Mouse (Mus musculus): ENCODE results near the gene Ahdc1. TPM values are rescaled to one million over a fixed set of nuclear protein-coding genes. Genes with fewer than 3 reads are reported as not detected.
"Not testable (repeated sequence)": the region's sequence is repeated elsewhere in the genome, so short reads cannot be mapped to it uniquely, and the experiment has no call there.

Ahdc1 gene
- total RNA-seq, 2 experiments from 2014 or later, result 36.3 to 38.5 TPM

GRCm38 (mm10) chr4:133096671-133097070 is 85.6 kb downstream of the Ahdc1 start:
- DNase-seq, result not testable (repeated sequence)

- DNase-seq, result peak in 1 of 2 experiments; percentile 11
Measured at GRCm38 (mm10) chr4:133101751-133102150, 90.7 kb downstream of the Ahdc1 start.

GRCm38 (mm10) chr4:133103525-133104193 is 92.6 kb downstream of the Ahdc1 start:
- peak in 1 of 2 experiments; percentile 28 for DNase-seq

GRCm38 (mm10) chr4:133104194-133104569 is 93.1 kb downstream of the Ahdc1 start:
- peak in 1 of 2 experiments; percentile 23 for DNase-seq

GRCm38 (mm10) chr4:133106691-133107090 is 95.6 kb downstream of the Ahdc1 start:
- peak in 1 of 2 experiments; percentile 16 for DNase-seq

GRCm38 (mm10) chr4:133107788-133108281 is 96.8 kb downstream of the Ahdc1 start:
- peak; percentile 77 to 86 for DNase-seq

GRCm38 (mm10) chr4:133108481-133109334 is 97.6 kb downstream of the Ahdc1 start:
- DNase-seq, result peak; percentile 83 to 87

- DNase-seq, result peak in 1 of 2 experiments; percentile 27
Measured at GRCm38 (mm10) chr4:133109335-133109801, 98.3 kb downstream of the Ahdc1 start.

- DNase-seq, result no peak
Measured at GRCm38 (mm10) chr4:133112175-133112838, 101.2 kb downstream of the Ahdc1 start.

GRCm38 (mm10) chr4:133113351-133113882 is 102.4 kb downstream of the Ahdc1 start:
- DNase-seq, result peak in 1 of 2 experiments; percentile 45

- no peak for DNase-seq
Measured at GRCm38 (mm10) chr4:133114762-133115161, 103.7 kb downstream of the Ahdc1 start.

- no peak for DNase-seq
Measured at GRCm38 (mm10) chr4:133115721-133116429, 104.8 kb downstream of the Ahdc1 start.

GRCm38 (mm10) chr4:133116756-133117470 is 105.9 kb downstream of the Ahdc1 start:
- DNase-seq, result peak; percentile 64 to 78

GRCm38 (mm10) chr4:133117556-133118411 is 106.7 kb downstream of the Ahdc1 start:
- DNase-seq, result peak; percentile 90 to 93

- DNase-seq, result peak in 1 of 2 experiments; percentile 35
Measured at GRCm38 (mm10) chr4:133118775-133119375, 107.8 kb downstream of the Ahdc1 start.

GRCm38 (mm10) chr4:133119579-133119978 is 108.5 kb downstream of the Ahdc1 start:
- no peak for DNase-seq

GRCm38 (mm10) chr4:133120833-133121321 is 109.8 kb downstream of the Ahdc1 start:
- DNase-seq, result peak; percentile 28 to 29

GRCm38 (mm10) chr4:133121416-133121815 is 110.4 kb downstream of the Ahdc1 start:
- DNase-seq, result peak in 1 of 2 experiments; percentile 37

Measured in heart, adult 18-20 months (tissue).